Mouse (Mus musculus) fat pad, adult 2 months (tissue): ENCODE data around the gene Nek5.
"Not testable (repeated sequence)": the region's sequence is repeated elsewhere in the genome, so short reads cannot be mapped to it uniquely, and the experiment has no call there.

Experiments
- DNase-seq: peaks from one replicate; pipeline ENCODE4 v3.0.0-alpha.2; 2011; ENCODE audit warnings: low read depth, low spot score; ENCODE audit errors: extremely low read depth

The Nek5 gene

GRCm38 (mm10) chr8:22124220-22125152 lies at the start of gene Nek5:
Gene Nek5, minus strand, starts transcription at chr8:22125053.
- no peak for DNase-seq

- DNase-seq: no peak
These were observed 44.3 kb upstream of the Nek5 start for GRCm38 (mm10) chr8:22169167-22169566.

GRCm38 (mm10) chr8:22166080-22166603 lies 41.3 kb upstream of the Nek5 start, which contains the start of gene Nek3:
Gene Nek3, minus strand, starts transcription at chr8:22166435.
- DNase-seq: no peak

- no peak for DNase-seq
These were observed 40.6 kb upstream of the Nek5 start for GRCm38 (mm10) chr8:22165251-22166079.

GRCm38 (mm10) chr8:22164431-22164830 lies 39.6 kb upstream of the Nek5 start:
- DNase-seq: no peak

GRCm38 (mm10) chr8:22162206-22162605 lies 37.4 kb upstream of the Nek5 start:
- DNase-seq: no peak

- no peak for DNase-seq
These were observed 25.5 kb upstream of the Nek5 start for GRCm38 (mm10) chr8:22150345-22150663.

- DNase-seq: no peak
These were observed 24.9 kb upstream of the Nek5 start for GRCm38 (mm10) chr8:22149643-22150344.

- no peak for DNase-seq
These were observed 23.5 kb upstream of the Nek5 start for GRCm38 (mm10) chr8:22148367-22148740.

- no peak for DNase-seq
These were observed 23.0 kb upstream of the Nek5 start for GRCm38 (mm10) chr8:22147706-22148366.

- DNase-seq: no peak
These were observed 21.0 kb upstream of the Nek5 start for GRCm38 (mm10) chr8:22145831-22146230.

GRCm38 (mm10) chr8:22143764-22144491 lies 19.1 kb upstream of the Nek5 start:
- DNase-seq: no peak

- DNase-seq: no peak
These were observed 17.7 kb upstream of the Nek5 start for GRCm38 (mm10) chr8:22142592-22142991.

- DNase-seq: no peak
These were observed 17.1 kb upstream of the Nek5 start for GRCm38 (mm10) chr8:22141836-22142385.

- DNase-seq: not testable (repeated sequence)
These were observed 11.6 kb upstream of the Nek5 start for GRCm38 (mm10) chr8:22136462-22136861.

- DNase-seq: no peak
These were observed 9.9 kb upstream of the Nek5 start for GRCm38 (mm10) chr8:22134750-22135135.

GRCm38 (mm10) chr8:22134078-22134749 lies 9.4 kb upstream of the Nek5 start:
- DNase-seq: no peak

GRCm38 (mm10) chr8:22132062-22132461 lies 7.2 kb upstream of the Nek5 start:
- DNase-seq: no peak

- no peak for DNase-seq
These were observed 17.8 kb downstream of the Nek5 start for GRCm38 (mm10) chr8:22107020-22107419.
